Mouse (Mus musculus): ENCODE results near the gene Hpse2. TPM values are rescaled to one million over a fixed set of nuclear protein-coding genes. Genes with fewer than 3 reads are reported as not detected.
"Not testable (repeated sequence)": the region's sequence is repeated elsewhere in the genome, so short reads cannot be mapped to it uniquely, and the experiment has no call there.

The Hpse2 gene
- polyA plus RNA-seq, 1 experiment from 2014 or later, result 1.3 TPM

DNA sequence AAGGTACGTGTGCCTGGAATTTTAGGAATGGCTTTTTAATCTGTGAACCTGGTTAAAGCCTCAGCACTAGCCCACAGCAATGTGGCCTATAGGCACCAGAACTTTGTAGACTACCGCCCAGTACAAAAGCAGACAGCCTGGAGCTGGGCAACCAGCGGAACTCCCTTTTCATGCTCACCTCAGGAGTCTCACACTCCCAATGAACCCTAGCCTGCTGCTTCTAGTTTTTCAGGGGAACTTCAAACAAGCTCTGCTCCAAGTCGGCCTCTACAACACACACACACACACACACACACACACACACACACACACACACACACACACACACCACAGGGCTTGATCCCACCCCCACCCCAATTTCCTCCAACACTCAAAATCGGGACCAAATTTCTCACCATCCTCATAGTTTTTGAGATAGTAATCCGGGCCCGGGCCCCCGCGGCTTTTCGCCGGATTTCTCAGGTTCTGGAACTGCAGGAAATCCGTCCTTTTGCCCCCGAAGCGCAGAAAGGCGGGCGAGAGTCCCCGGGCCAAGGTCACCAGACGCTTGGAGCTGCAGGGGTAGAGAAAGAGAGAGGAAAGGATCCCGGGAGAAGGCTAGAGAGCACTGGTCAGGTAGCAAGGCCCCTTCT is 3.7 kb downstream of the Hpse2 start:
- WGBS, result under 1% methylated on average over 19 of the region's 19 CpGs

DNA sequence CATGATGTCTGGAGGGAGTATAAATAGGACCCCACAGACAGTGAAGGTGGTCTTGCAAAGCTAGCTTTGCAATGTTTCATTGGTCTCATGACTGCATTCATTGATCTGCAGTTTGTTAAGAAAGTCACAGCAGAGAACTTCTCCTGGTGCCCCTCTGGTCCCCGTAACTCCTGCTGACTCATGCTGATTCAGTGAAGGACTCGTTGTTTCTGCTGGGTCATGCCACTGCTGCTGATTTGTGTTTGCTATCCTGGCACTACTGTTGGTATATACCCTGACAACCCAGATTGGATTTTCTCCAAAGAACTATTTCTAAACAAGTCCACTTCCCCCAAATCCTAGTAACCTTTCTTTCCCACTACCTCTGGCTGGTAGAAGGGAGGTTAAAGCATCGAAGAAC is 29.3 kb downstream of the Hpse2 start:
- no peak overlapping the region for H3K9ac ChIP-seq
- no peak overlapping the region for H3K4me3 ChIP-seq
- 86% methylated on average over 3 of the region's 3 CpGs for WGBS

More for the DNA sequence above, 3.7 kb downstream of the Hpse2 start:
- Histone ChIP-seq H3K36me3 (no peaks in the 10 kb centered on the region), H3K27me3 (peaks cover 71% of the 10 kb centered on the region), H3K27ac (no peak overlapping the region), H3K9me3 (replicated peaks) (no peaks in the 10 kb centered on the region), H3K9ac (peak overlapping the region; percentile 13; the same call in 1 of the 2 replicates), H3K4me2 (replicated peaks) (peak overlapping the region; percentile 54), H3K4me3 (peak overlapping the region; percentile 32), H3K4me1 (peaks cover 24% of the 10 kb centered on the region)
- no peak for ATAC-seq (ENCODE audit: low FRiP score)

DNA sequence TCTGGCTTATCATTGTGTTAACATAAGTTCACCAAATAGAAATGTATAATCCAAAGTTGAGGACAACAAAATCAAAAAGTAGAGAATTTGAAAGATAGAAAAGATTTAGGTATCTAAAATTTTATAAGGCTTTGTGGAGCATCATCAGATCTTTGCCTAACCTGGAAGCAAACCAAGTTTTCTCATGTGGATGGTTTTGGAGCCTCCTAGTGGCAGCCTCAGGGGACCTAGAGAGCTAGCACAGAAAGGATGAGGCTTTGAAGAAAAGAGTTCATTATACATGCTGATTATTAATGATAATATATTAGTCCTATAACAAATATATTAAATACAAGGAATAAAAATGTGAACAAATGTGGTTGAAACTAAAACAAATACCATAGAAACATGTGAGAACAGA is 77.0 kb downstream of the Hpse2 start:
- no peak for ATAC-seq (ENCODE audit: low FRiP score)
- H3K9ac ChIP-seq, result no peak overlapping the region
- H3K4me3 ChIP-seq, result no peak overlapping the region
- H3K4me1 ChIP-seq, result no peaks in the 10 kb centered on the region
- H3K27me3 ChIP-seq, result no peaks in the 10 kb centered on the region
- H3K4me2 ChIP-seq (replicated peaks), result no peak overlapping the region
- no peaks in the 10 kb centered on the region for H3K36me3 ChIP-seq
- H3K9me3 ChIP-seq (replicated peaks), result peaks cover 3% of the 10 kb centered on the region; the same call in 1 of the 2 replicates
- no peak overlapping the region for H3K27ac ChIP-seq

More for the DNA sequence above, 29.3 kb downstream of the Hpse2 start:
- ATAC-seq (ENCODE audit: low FRiP score), result no peak
- Histone ChIP-seq H3K9me3 (replicated peaks) (no peaks in the 10 kb centered on the region), H3K36me3 (no peaks in the 10 kb centered on the region), H3K4me1 (no peaks in the 10 kb centered on the region), H3K27me3 (no peaks in the 10 kb centered on the region), H3K4me2 (replicated peaks) (no peak overlapping the region), H3K27ac (no peak overlapping the region)

DNA sequence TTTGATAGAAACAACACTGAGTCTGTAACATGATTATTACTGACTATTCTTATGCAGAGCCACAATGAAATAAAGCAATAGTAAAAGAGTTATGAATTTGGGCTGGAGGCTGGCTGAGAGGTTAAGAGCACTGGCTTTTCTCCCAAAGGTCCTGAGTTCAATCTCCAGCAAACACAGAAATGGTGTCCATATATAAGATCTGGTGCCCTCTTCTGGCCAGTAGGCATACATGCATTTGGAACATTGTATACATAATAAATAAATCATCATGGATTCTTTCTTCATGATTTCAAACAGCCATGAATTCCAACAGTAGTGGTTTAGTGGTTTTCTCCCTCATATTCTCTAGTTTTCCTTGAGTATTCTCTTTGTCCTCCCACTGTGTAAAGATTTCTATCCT is 81.4 kb downstream of the Hpse2 start:
- Histone ChIP-seq H3K36me3 (no peaks in the 10 kb centered on the region), H3K27ac (no peak overlapping the region), H3K4me2 (replicated peaks) (no peak overlapping the region), H3K27me3 (no peaks in the 10 kb centered on the region), H3K9me3 (replicated peaks) (peaks cover 3% of the 10 kb centered on the region; the same call in 1 of the 2 replicates), H3K4me3 (no peak overlapping the region), H3K4me1 (no peaks in the 10 kb centered on the region), H3K9ac (no peak overlapping the region)
- no peak for ATAC-seq (ENCODE audit: low FRiP score)

DNA sequence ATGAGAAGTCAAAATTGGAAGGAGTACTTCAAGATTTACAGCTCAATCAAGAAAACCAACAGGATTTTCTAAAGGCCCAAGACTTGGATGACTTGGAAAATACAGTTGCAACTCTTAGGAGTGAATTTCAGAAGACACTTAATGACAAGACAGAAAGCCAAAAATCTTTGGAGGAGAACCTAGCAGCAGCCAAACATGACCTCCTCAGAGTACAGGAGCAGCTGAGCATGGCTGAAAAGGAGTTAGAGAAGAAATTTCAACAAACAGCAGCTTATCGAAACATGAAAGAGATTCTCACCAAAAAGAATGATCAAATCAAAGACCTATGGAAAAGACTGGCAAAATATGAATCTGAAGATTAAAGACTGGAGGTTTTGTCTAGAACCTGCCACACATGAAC is 106.8 kb downstream of the Hpse2 start:
- ATAC-seq (ENCODE audit: low FRiP score); H3K4me2 ChIP-seq (replicated peaks); H3K9ac ChIP-seq; H3K4me3 ChIP-seq; H3K9me3 ChIP-seq (replicated peaks); H3K27ac ChIP-seq; H3K4me1 ChIP-seq; H3K27me3 ChIP-seq; H3K36me3 ChIP-seq: not testable (repeated sequence)
- WGBS, result 95% methylated on average over 1 of the region's 1 CpGs

DNA sequence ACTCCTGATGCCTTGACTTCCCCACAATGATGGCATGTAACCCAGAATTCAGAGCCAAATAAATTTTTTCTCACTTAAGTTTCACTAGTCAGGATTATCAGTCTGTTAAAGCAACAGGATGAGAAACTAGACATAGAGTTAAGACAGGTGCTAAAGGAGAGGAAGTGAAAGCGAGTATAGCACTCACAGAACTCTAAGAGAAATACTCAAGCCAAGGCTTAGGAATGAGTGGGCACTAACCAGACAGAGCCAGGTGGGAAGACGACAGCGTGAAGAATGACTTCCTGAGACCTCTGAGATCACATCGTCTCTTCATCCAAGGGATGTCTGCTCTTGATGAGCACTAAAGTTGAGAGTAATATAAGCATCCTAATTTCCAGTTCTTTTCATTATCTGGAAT is 144.2 kb downstream of the Hpse2 start:
- Histone ChIP-seq H3K27me3 (no peaks in the 10 kb centered on the region), H3K27ac (no peak overlapping the region), H3K9ac (no peak overlapping the region), H3K4me3 (no peak overlapping the region), H3K9me3 (replicated peaks) (no peaks in the 10 kb centered on the region), H3K36me3 (no peaks in the 10 kb centered on the region), H3K4me1 (no peaks in the 10 kb centered on the region), H3K4me2 (replicated peaks) (no peak overlapping the region)
- ATAC-seq (ENCODE audit: low FRiP score), result no peak
- WGBS, result 80% methylated on average over 4 of the region's 4 CpGs

DNA sequence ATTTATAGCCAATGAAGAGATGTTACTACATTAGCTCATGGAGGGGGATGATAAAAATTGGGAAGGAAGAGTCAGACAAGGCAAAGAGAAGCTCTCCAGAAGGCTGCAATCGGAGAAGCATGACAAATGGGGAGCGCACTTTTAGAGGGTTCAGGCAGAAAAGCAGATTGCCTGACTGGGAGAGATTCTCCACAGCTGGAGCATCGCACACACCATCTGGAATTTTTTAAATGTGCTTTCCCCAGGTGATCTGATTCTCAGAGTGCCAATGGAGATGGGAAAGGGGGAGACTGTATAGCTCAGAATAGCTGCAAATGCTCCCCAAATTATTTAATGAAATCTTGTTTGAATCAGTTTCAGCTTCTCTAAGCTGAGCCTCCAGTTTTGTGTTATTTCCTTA is 156.4 kb downstream of the Hpse2 start:
- Histone ChIP-seq H3K27me3 (no peaks in the 10 kb centered on the region), H3K9me3 (replicated peaks) (no peaks in the 10 kb centered on the region), H3K36me3 (no peaks in the 10 kb centered on the region), H3K27ac (no peak overlapping the region), H3K4me1 (no peaks in the 10 kb centered on the region), H3K9ac (no peak overlapping the region), H3K4me2 (replicated peaks) (no peak overlapping the region), H3K4me3 (no peak overlapping the region)
- 73% methylated on average over 3 of the region's 3 CpGs for WGBS
- no peak for ATAC-seq (ENCODE audit: low FRiP score)

DNA sequence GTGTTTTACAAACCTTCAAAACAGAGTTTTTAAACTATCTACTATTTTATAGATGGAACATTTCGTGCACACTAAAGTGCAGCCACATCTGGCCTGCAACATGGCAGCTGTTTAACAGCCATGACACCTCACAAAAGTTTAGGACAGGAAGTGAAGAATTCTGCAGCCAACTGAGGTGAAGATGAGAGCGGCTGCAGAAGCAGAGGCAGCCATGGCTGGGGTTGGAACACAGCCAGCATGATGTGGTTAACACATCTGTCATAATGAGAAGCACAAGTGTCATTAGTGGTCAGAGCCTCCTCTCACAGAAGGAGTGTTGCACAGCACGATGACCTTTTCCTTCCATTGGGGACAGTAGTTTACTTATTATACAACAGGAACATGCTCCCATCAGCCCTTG is 194.6 kb downstream of the Hpse2 start:
- ATAC-seq (ENCODE audit: low FRiP score), result no peak
- H3K9ac ChIP-seq, result no peak overlapping the region
- 92% methylated on average over 3 of the region's 3 CpGs for WGBS
- H3K27ac ChIP-seq, result no peak overlapping the region
- no peaks in the 10 kb centered on the region for H3K9me3 ChIP-seq (replicated peaks)
- no peaks in the 10 kb centered on the region for H3K27me3 ChIP-seq
- H3K36me3 ChIP-seq, result no peaks in the 10 kb centered on the region
- no peak overlapping the region for H3K4me3 ChIP-seq
- no peak overlapping the region for H3K4me2 ChIP-seq (replicated peaks)
- no peaks in the 10 kb centered on the region for H3K4me1 ChIP-seq

DNA sequence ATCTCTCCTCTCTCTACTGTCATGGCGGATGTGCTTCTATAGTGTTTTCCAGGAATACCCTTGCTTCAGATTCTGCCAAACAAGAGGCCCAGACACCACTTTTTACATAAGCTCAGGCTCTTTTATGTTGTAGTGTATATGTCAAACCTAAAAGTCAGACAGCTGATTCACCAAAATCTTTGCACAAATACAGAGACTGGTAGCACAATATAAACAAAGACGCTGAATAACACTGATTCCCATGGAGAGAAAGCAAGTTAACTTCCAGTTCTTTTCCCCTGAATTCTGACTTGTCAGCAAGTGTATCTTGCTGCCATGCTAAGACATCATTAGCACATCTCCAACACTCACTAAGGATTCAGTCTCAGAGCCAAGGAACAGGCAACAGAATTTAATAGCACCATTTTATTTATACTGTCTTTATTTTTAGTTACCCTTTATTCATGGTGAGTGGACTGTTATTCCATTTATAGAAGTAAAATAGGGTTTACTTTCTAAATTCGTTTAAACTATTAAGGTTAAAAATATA is 212.7 kb downstream of the Hpse2 start:
- 75% methylated on average over 3 of the region's 3 CpGs for WGBS
- H3K9ac ChIP-seq, result no peak overlapping the region
- H3K9me3 ChIP-seq (replicated peaks), result no peaks in the 10 kb centered on the region
- H3K4me1 ChIP-seq, result no peaks in the 10 kb centered on the region
- no peak overlapping the region for H3K27ac ChIP-seq
- no peak for ATAC-seq (ENCODE audit: low FRiP score)
- H3K36me3 ChIP-seq, result no peaks in the 10 kb centered on the region
- no peak overlapping the region for H3K4me3 ChIP-seq
- H3K27me3 ChIP-seq, result no peaks in the 10 kb centered on the region
- no peak overlapping the region for H3K4me2 ChIP-seq (replicated peaks)

DNA sequence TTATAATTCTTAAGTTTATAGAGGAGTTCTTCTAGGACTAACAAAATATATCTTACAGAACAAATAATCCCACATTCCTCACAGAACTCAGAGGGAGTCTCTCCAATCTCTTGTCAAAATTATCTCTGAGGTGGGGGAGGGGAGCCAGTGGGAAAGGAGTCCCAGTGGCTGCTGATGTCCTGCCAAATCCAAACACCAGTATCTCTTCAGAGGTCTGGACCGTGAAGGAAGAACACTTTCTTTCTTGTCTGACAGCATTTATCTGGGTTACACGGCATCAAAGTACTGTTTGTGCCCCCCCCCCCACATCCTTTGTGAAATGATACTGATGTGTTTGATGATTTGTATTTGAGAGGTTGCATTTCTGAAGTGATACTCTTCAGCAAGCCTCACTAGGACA is 213.3 kb downstream of the Hpse2 start:
- WGBS, result 82% methylated on average over 2 of the region's 2 CpGs
- H3K27me3 ChIP-seq, result no peaks in the 10 kb centered on the region
- ATAC-seq (ENCODE audit: low FRiP score), result no peak
- H3K36me3 ChIP-seq, result no peaks in the 10 kb centered on the region
- H3K4me2 ChIP-seq (replicated peaks), result no peak overlapping the region
- H3K4me1 ChIP-seq, result no peaks in the 10 kb centered on the region
- H3K9me3 ChIP-seq (replicated peaks), result no peaks in the 10 kb centered on the region
- H3K4me3 ChIP-seq, result no peak overlapping the region
- H3K27ac ChIP-seq, result no peak overlapping the region
- no peak overlapping the region for H3K9ac ChIP-seq

DNA sequence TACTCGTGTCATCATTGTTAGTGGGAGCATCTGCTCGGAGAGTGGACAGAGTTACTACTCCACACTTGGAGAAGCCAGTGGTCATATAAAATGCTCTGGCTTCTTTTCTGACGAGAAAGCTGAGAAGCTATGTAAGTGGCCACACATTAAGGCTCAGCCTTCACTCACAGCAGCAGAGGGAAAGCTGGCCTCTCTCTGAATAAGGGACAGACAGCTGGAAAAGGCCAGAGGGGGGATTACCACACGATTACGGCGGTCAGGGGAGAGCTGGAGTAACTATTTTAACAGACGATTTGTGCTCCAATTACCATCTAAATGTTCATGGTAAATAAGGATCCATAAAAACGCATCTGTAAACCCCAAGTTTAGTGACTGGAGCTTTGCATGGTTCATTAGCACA is 232.1 kb downstream of the Hpse2 start:
- no peak for ATAC-seq (ENCODE audit: low FRiP score)
- H3K4me1 ChIP-seq, result no peaks in the 10 kb centered on the region
- H3K27ac ChIP-seq, result no peak overlapping the region
- H3K9ac ChIP-seq, result no peak overlapping the region
- no peaks in the 10 kb centered on the region for H3K27me3 ChIP-seq
- no peaks in the 10 kb centered on the region for H3K9me3 ChIP-seq (replicated peaks)
- H3K4me2 ChIP-seq (replicated peaks), result no peak overlapping the region
- no peaks in the 10 kb centered on the region for H3K36me3 ChIP-seq
- 66% methylated on average over 8 of the region's 8 CpGs for WGBS
- H3K4me3 ChIP-seq, result no peak overlapping the region

DNA sequence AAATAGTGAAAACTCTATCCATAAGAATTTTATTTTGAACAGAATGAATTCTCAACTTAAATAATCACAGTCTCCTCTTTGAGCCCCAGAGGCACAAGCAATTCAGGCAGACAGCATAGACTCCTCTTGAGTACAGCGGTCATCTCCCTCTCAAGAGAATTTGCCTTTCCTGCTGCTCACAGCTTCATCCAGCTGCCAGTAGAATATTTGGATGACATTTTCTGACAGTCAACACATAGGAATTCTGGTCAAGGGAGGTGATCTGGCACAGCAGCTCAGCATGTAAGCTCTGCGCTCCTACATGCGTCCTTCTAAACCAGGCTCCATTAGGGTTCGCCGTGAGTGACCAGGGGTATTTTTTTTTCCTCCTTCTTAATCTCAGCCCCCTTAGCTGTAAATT is 232.6 kb downstream of the Hpse2 start:
- Histone ChIP-seq H3K4me1 (no peaks in the 10 kb centered on the region), H3K4me3 (no peak overlapping the region), H3K9me3 (replicated peaks) (no peaks in the 10 kb centered on the region), H3K27me3 (no peaks in the 10 kb centered on the region), H3K4me2 (replicated peaks) (no peak overlapping the region), H3K9ac (no peak overlapping the region), H3K27ac (no peak overlapping the region), H3K36me3 (no peaks in the 10 kb centered on the region)
- ATAC-seq (ENCODE audit: low FRiP score), result no peak
- WGBS, result 80% methylated on average over 5 of the region's 5 CpGs

DNA sequence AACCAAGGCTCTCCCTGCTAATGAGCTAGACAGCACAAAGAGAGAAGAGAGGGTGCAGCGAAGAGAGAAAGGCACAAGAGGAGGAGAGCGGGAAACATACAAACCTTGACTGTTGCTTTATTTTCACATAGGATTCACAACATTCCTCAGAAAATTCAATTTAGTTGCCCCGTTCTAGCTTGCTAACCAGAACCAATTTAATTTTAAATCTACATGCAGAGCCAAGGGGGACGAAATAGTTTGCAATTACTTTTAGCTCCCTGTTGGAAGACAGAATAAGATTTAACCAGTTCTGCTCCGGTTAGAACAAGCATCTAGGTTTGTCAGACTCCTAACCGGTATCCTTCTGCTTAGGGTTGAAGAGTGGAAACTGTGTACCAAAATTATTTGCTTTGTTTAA is 240.3 kb downstream of the Hpse2 start:
- no peak overlapping the region for H3K4me2 ChIP-seq (replicated peaks)
- H3K4me3 ChIP-seq, result no peak overlapping the region
- ATAC-seq (ENCODE audit: low FRiP score), result no peak
- H3K36me3 ChIP-seq, result no peaks in the 10 kb centered on the region
- no peaks in the 10 kb centered on the region for H3K4me1 ChIP-seq
- no peak overlapping the region for H3K27ac ChIP-seq
- no peaks in the 10 kb centered on the region for H3K9me3 ChIP-seq (replicated peaks)
- no peaks in the 10 kb centered on the region for H3K27me3 ChIP-seq
- 79% methylated on average over 6 of the region's 6 CpGs for WGBS
- H3K9ac ChIP-seq, result no peak overlapping the region

All from hindbrain, embryonic 12.5 days (tissue).